Mouse (Mus musculus) T-helper 17 cell (primary cell): ENCODE measurements at regions not wholly inside any gene's neighbourhood (a gene's known extent, or its start where the extent isn't known, plus 50 kb on each side); places are given as distances from the start of the nearest gene placed in this dataset.

Experiments used
- in situ Hi-C, 2 experiments: fragments of 300-600 bp; cut with MboI, MseI; formaldehyde crosslinking; loops; 1 replicate in 1 of 2; 2 replicates in 1 of 2; pipeline ENCODE4 v1.15.1; 2025; ENCODE audit warnings: high pct_unique_total_duplicates in 2 of 2

GRCm38 (mm10) chr5:64022633-64023323 is 54.1 kb upstream of the Rell1 start:
- in situ Hi-C loops, result loop anchor here in 1 of 2 experiments (5.0 kb wide), 1 partner anchor 55 kb away; no protein-coding TSS in a partner anchor

- in situ Hi-C loops, result loop anchor here in 1 of 2 experiments (5.0 kb wide), 1 partner anchor 54 kb away; no protein-coding TSS in a partner anchor
These were observed 54.6 kb upstream of the Rell1 start for GRCm38 (mm10) chr5:64023324-64023650.

GRCm38 (mm10) chr5:64024420-64024819 is 55.7 kb upstream of the Rell1 start:
- in situ Hi-C loops, result loop anchor here in 1 of 2 experiments (5.0 kb wide), 1 partner anchor 53 kb away; no protein-coding TSS in a partner anchor

GRCm38 (mm10) chr5:64027733-64028132 is 59.0 kb upstream of the Rell1 start:
- in situ Hi-C loops, result no loop called here

GRCm38 (mm10) chr5:64029622-64030145 is 61.0 kb upstream of the Rell1 start:
- in situ Hi-C loops, result no loop called here

- in situ Hi-C loops, result no loop called here
These were observed 61.7 kb upstream of the Rell1 start for GRCm38 (mm10) chr5:64030281-64030960.

GRCm38 (mm10) chr5:64038394-64038793 is 54.4 kb upstream of the Pgm2 start:
- in situ Hi-C loops, result no loop called here

- in situ Hi-C loops, result loop anchor here in 1 of 2 experiments (5.0 kb wide), 1 partner anchor 47 kb away; no protein-coding TSS in a partner anchor
These were observed 52.1 kb upstream of the Pgm2 start for GRCm38 (mm10) chr5:64040676-64041075.
